Comparison of ENCODE assay signal across 22 mouse cellular contexts in genomic region chr13:9153803-9154202, GRCm38 (mm10).
"Had no signal": no experiment of that assay in that cellular context is flagged by ENCODE, and none has a peak within 500 bp of the region (broad histone marks: within the 10 kb centered on the region; RNA-seq: fewer than 3 reads in every experiment).

No protein-coding gene starts in this region.

- H3K4me2 ChIP-seq: lung, embryonic 15.5 days; midbrain, embryonic 11.5 days; midbrain, embryonic 13.5 days; midbrain, embryonic 15.5 days; neural tube, embryonic 13.5 days; neural tube, embryonic 15.5 days; stomach, embryonic 15.5 days had no signal

- H3K9me3 ChIP-seq: lung, embryonic 15.5 days; megakaryocyte, embryonic 14.5 days; midbrain, embryonic 13.5 days; midbrain, embryonic 15.5 days; neural tube, embryonic 13.5 days; neural tube, embryonic 15.5 days; stomach, embryonic 15.5 days had no signal

- H3K9ac ChIP-seq: lung, embryonic 15.5 days; midbrain, embryonic 13.5 days; midbrain, embryonic 15.5 days; neural tube, embryonic 13.5 days; neural tube, embryonic 15.5 days; stomach, embryonic 15.5 days had no signal

- H3K4me3 ChIP-seq: lung, embryonic 15.5 days; megakaryocyte, embryonic 14.5 days; midbrain, embryonic 13.5 days; midbrain, embryonic 15.5 days; neural tube, embryonic 13.5 days; neural tube, embryonic 15.5 days; stomach, embryonic 15.5 days had no signal

- ATAC-seq: lung, postnatal 0 days; midbrain, embryonic 13.5 days; midbrain, embryonic 15.5 days had no signal

- H3K4me1 ChIP-seq: lung, embryonic 15.5 days; midbrain, embryonic 15.5 days; neural tube, embryonic 13.5 days; neural tube, embryonic 15.5 days; stomach, embryonic 15.5 days had no signal

- DNase-seq: lung, adult 2 months; lung, postnatal 14 days; lung, postnatal 36 days; retina, postnatal 1 day; right cerebral cortex, adult 18-20 months; right cerebral cortex, postnatal 25 days; right cerebral cortex, postnatal 4 days; spleen, adult 18-20 months; thymus, adult 2 months; thymus, postnatal 25 days; thymus, postnatal 4 days had no signal

- H3K27me3 ChIP-seq: lung, embryonic 15.5 days; megakaryocyte, embryonic 14.5 days; midbrain, embryonic 13.5 days; midbrain, embryonic 15.5 days; neural tube, embryonic 13.5 days; neural tube, embryonic 15.5 days; stomach, embryonic 15.5 days had no signal

- H3K27ac ChIP-seq: lung, embryonic 15.5 days; macrophage; midbrain, embryonic 13.5 days; midbrain, embryonic 15.5 days; neural tube, embryonic 13.5 days; neural tube, embryonic 15.5 days; stomach, embryonic 15.5 days; stomach, postnatal 0 days had no signal
